ENCODE assay signal across 25 mouse cellular contexts in genomic region chr5:76243929-76244328, GRCm38 (mm10).
DNase-seq lines count a peak whose midpoint lies in the region; ATAC-seq and TF ChIP-seq lines count a peak whose summit lies in the region.
"Had no signal": no experiment of that assay in that cellular context is flagged by ENCODE, and none has a peak within 500 bp of the region (broad histone marks: within the 10 kb centered on the region; RNA-seq: fewer than 3 reads in every experiment).

No protein-coding gene starts in this region.

- no peaks in the 10 kb centered on the region for H3K9me3 ChIP-seq in forebrain, embryonic 11.5 days (ENCODE audit: control insufficient read depth, low read length)
- H3K9me3 ChIP-seq: embryonic facial prominence, embryonic 13.5 days; embryonic facial prominence, embryonic 15.5 days; forebrain, embryonic 10.5 days; forebrain, embryonic 13.5 days; forebrain, embryonic 15.5 days; G1E had no signal

- no peak for TF ChIP-seq POLR2A in cerebellum, adult 2 months (IDR thresholded peaks at IDR 0.05; ENCODE audit: borderline replicate concordance, insufficient read depth, low read length)

- TF ChIP-seq CTCF in cerebellum, adult 2 months (IDR thresholded peaks at IDR 0.05; ENCODE audit: borderline replicate concordance, insufficient read depth, low read depth, low read length) = no peak

- WGBS in forebrain, embryonic 11.5 days = 97% methylated on average over 4 of the region's 4 CpGs
- WGBS in cerebellum, adult 2 months = 97% methylated on average over 4 of the region's 4 CpGs

- H3K27me3 ChIP-seq in forebrain, embryonic 11.5 days (ENCODE audit: control insufficient read depth, insufficient read depth, low read length) = no peaks in the 10 kb centered on the region
- H3K27me3 ChIP-seq in cerebellum, adult 2 months (ENCODE audit: control insufficient read depth, insufficient read depth, low read length) = no peaks in the 10 kb centered on the region
- H3K27me3 ChIP-seq: embryonic facial prominence, embryonic 13.5 days; embryonic facial prominence, embryonic 15.5 days; forebrain, embryonic 13.5 days; forebrain, embryonic 15.5 days; Patski had no signal

- no peak overlapping the region for H3K4me3 ChIP-seq in forebrain, embryonic 11.5 days (ENCODE audit: low read depth, low read length)
- H3K4me3 ChIP-seq in cerebellum, adult 2 months (replicated peaks; ENCODE audit: insufficient read depth, low read depth, low read length) = no peak overlapping the region
- H3K4me3 ChIP-seq: embryonic facial prominence, embryonic 13.5 days; embryonic facial prominence, embryonic 15.5 days; erythroblast, embryonic 14.5 days; forebrain, embryonic 10.5 days; forebrain, embryonic 13.5 days; forebrain, embryonic 15.5 days had no signal

- ATAC-seq in CD4-positive, CD25-positive, alpha-beta regulatory T cell, adult 4 months = peak; percentile 67
- ATAC-seq in forebrain, embryonic 11.5 days (replicated peaks; ENCODE audit: low FRiP score) = no peak
- ATAC-seq: activated CD4-positive, CD25-positive, alpha-beta regulatory T cell, adult 4 months; forebrain, embryonic 13.5 days; forebrain, embryonic 15.5 days; forebrain, postnatal 0 days; Patski had no signal

- H3K4me1 ChIP-seq in forebrain, embryonic 11.5 days (replicated peaks; ENCODE audit: control insufficient read depth, insufficient read depth, low read length) = no peaks in the 10 kb centered on the region
- no peaks in the 10 kb centered on the region for H3K4me1 ChIP-seq in cerebellum, adult 2 months (ENCODE audit: control insufficient read depth, insufficient read depth, low read length)
- H3K4me1 ChIP-seq: embryonic facial prominence, embryonic 13.5 days; embryonic facial prominence, embryonic 15.5 days; forebrain, embryonic 10.5 days; forebrain, embryonic 13.5 days had no signal

- peak; percentile 6 for DNase-seq in CD4-positive, CD25-positive, alpha-beta regulatory T cell, adult 2 months (ENCODE audit: low read depth, low spot score)
- DNase-seq in induced T-regulatory cell, adult 2 months (ENCODE audit: low read depth) = peak; percentile 52
- no peak for DNase-seq in forebrain, embryonic 11.5 days (ENCODE audit: low spot score)
- no peak for DNase-seq in urinary bladder, postnatal 4 days (ENCODE audit: low spot score in 2 of 2)
- DNase-seq in cerebellum, adult 2 months = no peak
- DNase-seq: adrenal gland, adult 8-10 months; adrenal gland, postnatal 14 days; adrenal gland, postnatal 36 days; cerebellum, adult 11-12 months; cerebellum, adult 8-10 months; cerebellum, adult 9-11 months; cerebellum, postnatal 14 days; cerebellum, postnatal 36 days; embryo, embryonic 11 days; forebrain, postnatal 0 days had no signal

- no peak overlapping the region for H3K9ac ChIP-seq in forebrain, embryonic 11.5 days (ENCODE audit: low read length)
- H3K9ac ChIP-seq: embryonic facial prominence, embryonic 13.5 days; embryonic facial prominence, embryonic 15.5 days; forebrain, embryonic 13.5 days; forebrain, embryonic 15.5 days; forebrain, postnatal 0 days had no signal

- H3K36me3 ChIP-seq in forebrain, embryonic 11.5 days (ENCODE audit: control insufficient read depth, insufficient read depth, low read length) = no peaks in the 10 kb centered on the region

- H3K27ac ChIP-seq in forebrain, embryonic 11.5 days (ENCODE audit: low read depth, low read length) = no peak overlapping the region
- no peak overlapping the region for H3K27ac ChIP-seq in cerebellum, adult 2 months (ENCODE audit: insufficient read depth, low read length)
- H3K27ac ChIP-seq: embryonic facial prominence, embryonic 13.5 days; embryonic facial prominence, embryonic 15.5 days; forebrain, embryonic 10.5 days; forebrain, embryonic 13.5 days; forebrain, embryonic 15.5 days had no signal

- H3K4me2 ChIP-seq in forebrain, embryonic 11.5 days (ENCODE audit: low read depth, low read length, severe bottlenecking) = no peak overlapping the region
- H3K4me2 ChIP-seq: embryonic facial prominence, embryonic 13.5 days; embryonic facial prominence, embryonic 15.5 days; forebrain, embryonic 13.5 days; forebrain, embryonic 15.5 days had no signal

Comparison
In these comparisons a context has a peak if more than half of its experiments do, and no peak if none do; other contexts are left out.
1. DNase-seq: peak in CD4-positive, CD25-positive, alpha-beta regulatory T cell, adult 2 months (single experiment) and induced T-regulatory cell, adult 2 months (single experiment); none in forebrain, embryonic 11.5 days (single experiment), urinary bladder, postnatal 4 days (0 of 2) and cerebellum, adult 2 months (0 of 2).